Mouse (Mus musculus): ENCODE results near the gene Gm17617. TPM values are rescaled to one million over a fixed set of nuclear protein-coding genes. Genes with fewer than 3 reads are reported as not detected.
A peak's percentile ranks its signal among the peaks of the same experiment; 100 is the strongest.

Gene Gm17617
- polyA plus RNA-seq, 1 experiment from 2014 or later, result not detected

DNA sequence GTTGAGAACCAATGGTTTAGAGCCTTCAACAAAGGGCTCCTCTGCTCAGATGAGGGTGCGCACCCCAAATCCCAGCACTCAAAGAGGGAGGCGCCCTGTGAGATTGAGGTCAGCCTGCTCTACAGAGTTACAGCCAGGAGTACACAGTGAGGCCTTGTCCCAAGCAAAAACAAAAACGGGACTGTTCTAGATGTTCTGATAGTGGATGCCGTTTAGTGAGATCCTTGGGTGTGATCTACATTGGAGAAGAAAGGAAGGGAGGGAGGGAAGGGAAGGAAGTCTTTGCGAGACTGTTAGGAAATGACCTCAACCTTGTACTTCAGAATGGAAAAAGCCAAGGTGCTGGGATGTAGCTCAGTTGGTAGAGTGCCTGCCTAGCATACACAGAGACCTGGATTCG is 42.9 kb upstream of the Gm17617 start:
- Histone ChIP-seq H3K4me3 (ENCODE audit: low read depth, low read length) (no peak overlapping the region), H3K9ac (ENCODE audit: low read length) (no peak overlapping the region), H3K9me3 (ENCODE audit: control insufficient read depth, low read length) (no peaks in the 10 kb centered on the region), H3K4me2 (replicated peaks; ENCODE audit: low read depth) (no peak overlapping the region), H3K27ac (replicated peaks) (no peak overlapping the region), H3K36me3 (ENCODE audit: control insufficient read depth, insufficient read depth, low read length) (no peaks in the 10 kb centered on the region), H3K27me3 (ENCODE audit: control insufficient read depth, insufficient read depth, low read length) (no peaks in the 10 kb centered on the region), H3K4me1 (replicated peaks; ENCODE audit: control insufficient read depth, insufficient read depth) (peaks cover 7% of the 10 kb centered on the region)
- 82% methylated on average over 6 of the region's 6 CpGs for WGBS
- DNase-seq (ENCODE audit: low spot score) (no peak), ATAC-seq (ENCODE audit: low FRiP score, low TSS enrichment) (no peak)
- no peak for TF ChIP-seq CTCF (IDR thresholded peaks at IDR 0.05; ENCODE audit: low read depth)

DNA sequence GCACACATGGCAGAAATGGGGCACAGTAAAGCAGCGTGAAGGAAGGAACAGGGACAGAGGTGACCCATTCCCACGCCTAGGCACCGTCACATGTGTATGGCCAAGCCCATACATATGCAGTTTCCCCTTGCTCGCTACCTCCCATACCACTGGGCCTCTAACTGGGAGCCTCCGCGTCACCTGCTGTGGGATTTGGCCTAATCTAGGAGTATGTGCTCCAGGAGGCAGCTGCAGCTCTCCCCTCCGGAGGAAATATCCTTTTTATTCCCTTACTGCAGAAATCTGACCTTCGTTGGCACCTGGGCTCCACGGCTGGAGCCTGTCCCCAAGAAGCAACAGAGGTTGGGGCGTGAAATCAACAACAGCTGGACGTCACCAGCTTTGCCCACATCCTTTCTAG is 41.0 kb upstream of the Gm17617 start:
- no peak overlapping the region for H3K27ac ChIP-seq (replicated peaks)
- no peaks in the 10 kb centered on the region for H3K36me3 ChIP-seq (ENCODE audit: control insufficient read depth, insufficient read depth, low read length)
- no peak overlapping the region for H3K9ac ChIP-seq (ENCODE audit: low read length)
- no peaks in the 10 kb centered on the region for H3K9me3 ChIP-seq (ENCODE audit: control insufficient read depth, low read length)
- no peak for ATAC-seq (ENCODE audit: low FRiP score, low TSS enrichment)
- H3K4me3 ChIP-seq (ENCODE audit: low read depth, low read length), result no peak overlapping the region
- peaks cover 7% of the 10 kb centered on the region for H3K4me1 ChIP-seq (replicated peaks; ENCODE audit: control insufficient read depth, insufficient read depth)
- 87% methylated on average over 11 of the region's 11 CpGs for WGBS
- no peak overlapping the region for H3K4me2 ChIP-seq (replicated peaks; ENCODE audit: low read depth)
- no peak for DNase-seq (ENCODE audit: low spot score)
- TF ChIP-seq CTCF (IDR thresholded peaks at IDR 0.05; ENCODE audit: low read depth), result no peak
- TF ChIP-seq EP300 (optimal IDR thresholded peaks at IDR 0.05), result no peak
- no peaks in the 10 kb centered on the region for H3K27me3 ChIP-seq (ENCODE audit: control insufficient read depth, insufficient read depth, low read length)

DNA sequence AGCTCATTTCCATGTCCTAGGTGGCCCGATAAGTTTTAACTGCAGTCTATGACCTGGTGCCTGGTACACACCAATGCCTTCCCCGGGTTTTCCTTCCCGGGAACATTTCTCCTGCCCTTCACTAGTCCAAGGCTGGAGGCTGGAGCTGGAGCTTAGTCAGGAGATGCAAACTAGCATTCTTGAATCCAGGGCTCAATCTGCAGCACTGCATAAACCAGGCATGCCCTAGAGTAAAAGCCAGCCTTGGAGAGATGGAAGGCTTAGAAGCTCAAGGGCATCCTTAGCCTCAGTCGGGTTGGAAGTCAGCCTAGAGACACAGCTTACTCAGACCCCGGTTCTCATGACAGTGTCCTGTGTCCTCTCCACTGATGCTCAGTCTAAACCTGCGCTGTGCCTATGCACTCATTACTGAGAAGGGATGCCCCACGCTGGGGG is 39.0 kb upstream of the Gm17617 start:
- DNase-seq (ENCODE audit: low spot score), result no peak
- Histone ChIP-seq H3K27ac (replicated peaks) (no peak overlapping the region; the same call in 1 of the 2 replicates), H3K4me1 (replicated peaks; ENCODE audit: control insufficient read depth, insufficient read depth) (peaks cover 7% of the 10 kb centered on the region), H3K4me3 (ENCODE audit: low read depth, low read length) (no peak overlapping the region), H3K36me3 (ENCODE audit: control insufficient read depth, insufficient read depth, low read length) (no peaks in the 10 kb centered on the region), H3K9me3 (ENCODE audit: control insufficient read depth, low read length) (no peaks in the 10 kb centered on the region), H3K27me3 (ENCODE audit: control insufficient read depth, insufficient read depth, low read length) (no peaks in the 10 kb centered on the region), H3K9ac (ENCODE audit: low read length) (peak overlapping the region; percentile 43), H3K4me2 (replicated peaks; ENCODE audit: low read depth) (peak overlapping the region; percentile 49; the same call in 1 of the 2 replicates)
- no peak for ATAC-seq (ENCODE audit: low FRiP score, low TSS enrichment)
- WGBS, result 40% methylated on average over 7 of the region's 7 CpGs
- TF ChIP-seq EP300 (optimal IDR thresholded peaks at IDR 0.05) (no peak), CTCF (IDR thresholded peaks at IDR 0.05; ENCODE audit: low read depth) (no peak)

- Histone ChIP-seq H3K27ac (replicated peaks) (peak overlapping the region; percentile 76), H3K4me1 (replicated peaks; ENCODE audit: control insufficient read depth, insufficient read depth) (peaks cover 7% of the 10 kb centered on the region), H3K4me2 (replicated peaks; ENCODE audit: low read depth) (peak overlapping the region; percentile 49), H3K36me3 (ENCODE audit: control insufficient read depth, insufficient read depth, low read length) (no peaks in the 10 kb centered on the region), H3K9me3 (ENCODE audit: control insufficient read depth, low read length) (no peaks in the 10 kb centered on the region), H3K27me3 (ENCODE audit: control insufficient read depth, insufficient read depth, low read length) (no peaks in the 10 kb centered on the region), H3K9ac (ENCODE audit: low read length) (peak overlapping the region; percentile 43), H3K4me3 (ENCODE audit: low read depth, low read length) (no peak overlapping the region)
- peak; percentile 53 for ATAC-seq (ENCODE audit: low FRiP score, low TSS enrichment)
- WGBS, result 13% methylated on average over 26 of the region's 26 CpGs
- TF ChIP-seq EP300 (optimal IDR thresholded peaks at IDR 0.05), result no peak
- TF ChIP-seq CTCF (IDR thresholded peaks at IDR 0.05; ENCODE audit: low read depth), result no peak
- peak; percentile 57 for DNase-seq (ENCODE audit: low spot score)
Measured at GRCm38 (mm10) chr13:55171517-55172335, 38.4 kb upstream of the Gm17617 start.

DNA sequence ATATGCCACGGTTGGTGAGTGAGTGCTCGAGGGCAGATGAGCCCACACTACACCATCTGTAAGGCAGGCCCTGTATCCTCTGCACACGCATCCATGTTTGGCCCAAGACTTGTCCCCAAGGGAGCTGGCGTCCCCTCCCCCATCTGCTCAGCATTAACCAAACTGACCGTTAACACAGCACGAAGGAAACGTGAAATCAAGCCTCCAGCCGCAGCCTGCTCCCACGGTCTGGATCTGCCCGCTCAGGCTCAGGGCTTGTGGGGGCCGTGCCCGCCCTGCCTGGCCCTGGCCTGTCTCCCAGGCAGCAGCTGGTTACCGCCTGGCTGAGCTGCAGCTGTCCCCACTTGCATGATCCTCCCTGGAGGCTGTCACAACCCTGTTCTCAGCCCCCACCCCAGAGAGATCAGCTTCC is 35.6 kb upstream of the Gm17617 start:
- H3K4me3 ChIP-seq (ENCODE audit: low read depth, low read length), result no peak overlapping the region
- H3K9me3 ChIP-seq (ENCODE audit: control insufficient read depth, low read length), result no peaks in the 10 kb centered on the region
- H3K36me3 ChIP-seq (ENCODE audit: control insufficient read depth, insufficient read depth, low read length), result no peaks in the 10 kb centered on the region
- ATAC-seq (ENCODE audit: low FRiP score, low TSS enrichment) (peak; percentile 63; the same call in 1 of the 2 replicates), DNase-seq (ENCODE audit: low spot score) (peak; percentile 35)
- peak overlapping the region; percentile 49 for H3K27ac ChIP-seq (replicated peaks)
- H3K4me2 ChIP-seq (replicated peaks; ENCODE audit: low read depth), result no peak overlapping the region
- peaks cover 7% of the 10 kb centered on the region for H3K4me1 ChIP-seq (replicated peaks; ENCODE audit: control insufficient read depth, insufficient read depth)
- 59% methylated on average over 13 of the region's 13 CpGs for WGBS
- H3K27me3 ChIP-seq (ENCODE audit: control insufficient read depth, insufficient read depth, low read length), result no peaks in the 10 kb centered on the region
- TF ChIP-seq EP300 (optimal IDR thresholded peaks at IDR 0.05), result no peak
- TF ChIP-seq CTCF (IDR thresholded peaks at IDR 0.05; ENCODE audit: low read depth), result no peak
- H3K9ac ChIP-seq (ENCODE audit: low read length), result no peak overlapping the region

DNA sequence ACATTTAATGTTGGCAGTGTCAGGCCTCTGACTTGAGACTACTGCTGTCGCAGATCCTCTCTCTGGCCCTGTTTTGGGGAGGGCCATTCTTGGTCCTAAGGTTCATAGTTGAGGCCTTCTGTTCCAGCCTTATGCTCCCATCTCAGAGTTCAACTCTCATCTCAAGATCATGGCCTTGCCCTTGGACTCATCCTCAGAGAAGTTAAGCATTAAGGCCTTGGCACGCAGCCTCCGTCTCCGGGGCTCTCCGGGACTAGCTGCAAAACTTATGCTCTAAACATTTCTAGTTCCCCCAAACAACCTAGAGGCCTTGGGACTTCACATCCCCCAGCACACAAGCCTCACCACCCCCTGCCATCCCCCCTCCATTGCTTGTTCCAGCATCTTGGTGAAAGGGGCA is 34.9 kb upstream of the Gm17617 start:
- no peaks in the 10 kb centered on the region for H3K27me3 ChIP-seq (ENCODE audit: control insufficient read depth, insufficient read depth, low read length)
- peak overlapping the region; percentile 49 for H3K27ac ChIP-seq (replicated peaks)
- TF ChIP-seq EP300 (optimal IDR thresholded peaks at IDR 0.05) (no peak), CTCF (IDR thresholded peaks at IDR 0.05; ENCODE audit: low read depth) (no peak)
- 69% methylated on average over 5 of the region's 5 CpGs for WGBS
- no peak overlapping the region for H3K9ac ChIP-seq (ENCODE audit: low read length)
- H3K9me3 ChIP-seq (ENCODE audit: control insufficient read depth, low read length), result no peaks in the 10 kb centered on the region
- no peaks in the 10 kb centered on the region for H3K36me3 ChIP-seq (ENCODE audit: control insufficient read depth, insufficient read depth, low read length)
- no peak overlapping the region for H3K4me3 ChIP-seq (ENCODE audit: low read depth, low read length)
- DNase-seq (ENCODE audit: low spot score), result no peak
- H3K4me1 ChIP-seq (replicated peaks; ENCODE audit: control insufficient read depth, insufficient read depth), result peaks cover 7% of the 10 kb centered on the region
- no peak overlapping the region for H3K4me2 ChIP-seq (replicated peaks; ENCODE audit: low read depth)
- no peak for ATAC-seq (ENCODE audit: low FRiP score, low TSS enrichment)

All from stomach, postnatal 0 days (tissue).